Comparison of ENCODE assay signal across 8 mouse cellular contexts in genomic region chr4:131843290-131843743, GRCm38 (mm10). TPM values are rescaled to one million over a fixed set of nuclear protein-coding genes. Genes with fewer than 3 reads are reported as not detected.
DNase-seq lines count a peak whose midpoint lies in the region; ATAC-seq and TF ChIP-seq lines count a peak whose summit lies in the region.

Mecr (plus strand) TSS chr4:131843470.

- intact Hi-C loops in heart, adult 2 months (cut with DNase I), result loop anchor here (5.0 kb wide), 1 partner anchor 1051 kb away; the partner anchor contains the start of gene Sdc3

- H3K79me2 ChIP-seq in heart, adult 2 months (replicated peaks; ENCODE audit: control insufficient read depth, insufficient read depth, low read length), result no peaks in the 10 kb centered on the region

- TF ChIP-seq POLR2A in heart, adult 2 months (IDR thresholded peaks at IDR 0.05; ENCODE audit: insufficient read depth, low read depth, low read length), result peak; percentile 72

- H3K27ac ChIP-seq in embryonic facial prominence, embryonic 13.5 days, result no peak within 1 kb of the TSS; the same call in 1 of the 2 replicates
- peak within 1 kb of the TSS; percentile 55 for H3K27ac ChIP-seq in heart, adult 2 months
- H3K27ac ChIP-seq in limb, embryonic 13.5 days, result no peak within 1 kb of the TSS
- H3K27ac ChIP-seq in midbrain, embryonic 16.5 days (ENCODE audit: low read length), result no peak within 1 kb of the TSS

- no peak for TF ChIP-seq EP300 in heart, adult 2 months (IDR thresholded peaks at IDR 0.05; ENCODE audit: insufficient read depth, low read depth, low read length)

- H3K9ac ChIP-seq in embryonic facial prominence, embryonic 13.5 days, result peak within 1 kb of the TSS; percentile 87
- H3K9ac ChIP-seq in heart, adult 2 months (ENCODE audit: low read depth, low read length), result peak within 1 kb of the TSS; percentile 84
- peak within 1 kb of the TSS; percentile 88 for H3K9ac ChIP-seq in limb, embryonic 13.5 days
- H3K9ac ChIP-seq in midbrain, embryonic 16.5 days (ENCODE audit: low read depth, low read length), result peak within 1 kb of the TSS; percentile 84

- H3K4me3 ChIP-seq in embryonic facial prominence, embryonic 13.5 days, result peak within 1 kb of the TSS; percentile 78
- peak within 1 kb of the TSS; percentile 79 for H3K4me3 ChIP-seq in heart, adult 2 months
- peak within 1 kb of the TSS; percentile 73 for H3K4me3 ChIP-seq in limb, embryonic 13.5 days
- H3K4me3 ChIP-seq in midbrain, embryonic 16.5 days (ENCODE audit: low read depth, low read length), result peak within 1 kb of the TSS; percentile 88

- TF ChIP-seq CTCF in heart, adult 2 months (IDR thresholded peaks at IDR 0.05), result no peak

- peaks cover 15% of the 10 kb centered on the region for H3K27me3 ChIP-seq in embryonic facial prominence, embryonic 13.5 days
- no peaks in the 10 kb centered on the region for H3K27me3 ChIP-seq in heart, adult 2 months (ENCODE audit: control insufficient read depth, insufficient read depth, low read length)
- peaks cover 14% of the 10 kb centered on the region for H3K27me3 ChIP-seq in limb, embryonic 13.5 days
- peaks cover 12% of the 10 kb centered on the region for H3K27me3 ChIP-seq in midbrain, embryonic 16.5 days (ENCODE audit: control insufficient read depth, insufficient read depth, low read depth, low read length)

- H3K4me2 ChIP-seq in embryonic facial prominence, embryonic 13.5 days, result peak within 1 kb of the TSS; percentile 90
- peak within 1 kb of the TSS; percentile 93 for H3K4me2 ChIP-seq in limb, embryonic 13.5 days (replicated peaks)
- H3K4me2 ChIP-seq in midbrain, embryonic 16.5 days (ENCODE audit: low read length), result peak within 1 kb of the TSS; percentile 82

- H3K36me3 ChIP-seq in embryonic facial prominence, embryonic 13.5 days, result no peaks in the 10 kb centered on the region; the same call in 1 of the 2 replicates
- H3K36me3 ChIP-seq in heart, adult 2 months (ENCODE audit: control insufficient read depth, insufficient read depth, low read length), result no peaks in the 10 kb centered on the region
- H3K36me3 ChIP-seq in limb, embryonic 13.5 days, result 0 out of 2 replicates have a peak, but pooled peaks cover 5% of the 10 kb centered on the region
- no peaks in the 10 kb centered on the region for H3K36me3 ChIP-seq in midbrain, embryonic 16.5 days (ENCODE audit: control insufficient read depth, insufficient read depth, low read length)

- peak; percentile 81; the same call in 1 of the 2 replicates for ATAC-seq in embryonic facial prominence, embryonic 13.5 days (ENCODE audit: insufficient number of reproducible peaks, insufficient read depth, low FRiP score, low TSS enrichment, low read depth)
- peak; percentile 78; the same call in 1 of the 2 replicates for ATAC-seq in limb, embryonic 13.5 days (ENCODE audit: low FRiP score, low read depth)
- peak; percentile 77 for ATAC-seq in midbrain, embryonic 16.5 days

- peak; percentile 87 for DNase-seq in 3134 (ENCODE audit: extremely low read depth, insufficient read length, low spot score)
- peak; percentile 94 for DNase-seq in adrenal gland, postnatal 36 days
- peak; percentile 91 to 95 for DNase-seq in heart, adult 2 months
- peak; percentile 91 to 97 for DNase-seq in kidney, adult 8-10 months
- DNase-seq in spleen, postnatal 10 days (ENCODE audit: low spot score in 2 of 2), result peak; percentile 91 to 96

- H3K9me3 ChIP-seq in embryonic facial prominence, embryonic 13.5 days, result no peaks in the 10 kb centered on the region
- no peaks in the 10 kb centered on the region for H3K9me3 ChIP-seq in limb, embryonic 13.5 days
- no peaks in the 10 kb centered on the region for H3K9me3 ChIP-seq in midbrain, embryonic 16.5 days (replicated peaks; ENCODE audit: control insufficient read depth, low read length, poor library complexity, severe bottlenecking)

- under 1% methylated on average over 36 of the region's 37 CpGs for WGBS in embryonic facial prominence, embryonic 13.5 days
- under 1% methylated on average over 37 of the region's 37 CpGs for WGBS in heart, adult 2 months
- under 1% methylated on average over 37 of the region's 37 CpGs for WGBS in limb, embryonic 13.5 days
- under 1% methylated on average over 37 of the region's 37 CpGs for WGBS in midbrain, embryonic 16.5 days

- peaks cover 32% of the 10 kb centered on the region for H3K4me1 ChIP-seq in embryonic facial prominence, embryonic 13.5 days
- no peaks in the 10 kb centered on the region; the same call in 1 of the 2 replicates for H3K4me1 ChIP-seq in heart, adult 2 months (ENCODE audit: control insufficient read depth, insufficient read depth, low read length)
- H3K4me1 ChIP-seq in limb, embryonic 13.5 days, result peaks cover 17% of the 10 kb centered on the region
- H3K4me1 ChIP-seq in midbrain, embryonic 16.5 days (ENCODE audit: control insufficient read depth, insufficient read depth, low read length), result peaks cover 13% of the 10 kb centered on the region

RNA-seq across cellular contexts. Expression of gene Mecr, which starts in this region (rescaled TPM):
- total RNA-seq in adrenal gland, postnatal 36 days (2021), result 10 to 100 TPM; 83.5 to 85.4 TPM
- 51.2 and 58.6 TPM in 2 replicates for polyA plus RNA-seq in embryonic facial prominence, embryonic 13.5 days (2015; fragmentation: Nextera tagmentation; extraction: Ambion mirVana)
- total RNA-seq in heart, adult 2 months (2021), result 10 to 100 TPM; 27.7 to 28.3 TPM
- 28.1 and 32.9 TPM in 2 replicates for polyA plus RNA-seq in heart, adult 2 months (2012; rRNA removed)
- polyA plus RNA-seq in limb, embryonic 13.5 days (2015; fragmentation: Nextera tagmentation; extraction: Ambion mirVana), result 40.5 and 44.1 TPM in 2 replicates
- polyA plus RNA-seq in midbrain, embryonic 16.5 days (2015; fragmentation: Nextera tagmentation; extraction: Ambion mirVana), result 37.2 and 43.0 TPM in 2 replicates
